Mouse (Mus musculus) cortical plate, adult 2 months (tissue): ENCODE measurements around the gene Pou5f1. TPM values are rescaled to one million over a fixed set of nuclear protein-coding genes. Genes with fewer than 3 reads are reported as not detected.
A peak's percentile ranks its signal among the peaks of the same experiment; 100 is the strongest.

Experiments used
- H3K27ac ChIP-seq: fragments of 200-500 bp; 2 replicates; pipeline ENCODE4 v1.5.1; 2012; ENCODE audit warnings: low read length, control low read depth, inconsistent platforms; ENCODE audit not compliant: insufficient read depth
- H3K4me1 ChIP-seq: fragments of 200-500 bp; 2 replicates; pipeline ENCODE4 v1.6.1; 2011; ENCODE audit warnings: low read length; ENCODE audit not compliant: control insufficient read depth, insufficient read depth
- H3K4me3 ChIP-seq: fragments of 200-500 bp; 2 replicates; pipeline ENCODE4 v1.5.1; 2011; ENCODE audit warnings: mild to moderate bottlenecking, low read length, control low read depth; ENCODE audit not compliant: insufficient read depth
- CTCF ChIP-seq: fragments of 200-500 bp; IDR thresholded peaks from 2 replicates; pipeline ENCODE4 v1.5.1; 2011; ENCODE audit warnings: mild to moderate bottlenecking, control low read depth, low read length; ENCODE audit not compliant: insufficient read depth; ENCODE audit errors: extremely low read depth
- POLR2A ChIP-seq: fragments of 200-500 bp; IDR thresholded peaks from 2 replicates; pipeline ENCODE4 v1.6.1; 2011; ENCODE audit warnings: mild to moderate bottlenecking, low read length, control low read depth; ENCODE audit not compliant: insufficient read depth; ENCODE audit errors: extremely low read depth
- polyA plus RNA-seq: library from polyadenylated mRNA; depleted of rRNA; stranded (reverse); fragments of >200 nt; gene quantifications from 2 replicates; pipeline ENCODE4 v1.2.3, GENCODE M21; 2012

Gene Pou5f1
- polyA plus RNA-seq, 1 experiment = not detected

DNA sequence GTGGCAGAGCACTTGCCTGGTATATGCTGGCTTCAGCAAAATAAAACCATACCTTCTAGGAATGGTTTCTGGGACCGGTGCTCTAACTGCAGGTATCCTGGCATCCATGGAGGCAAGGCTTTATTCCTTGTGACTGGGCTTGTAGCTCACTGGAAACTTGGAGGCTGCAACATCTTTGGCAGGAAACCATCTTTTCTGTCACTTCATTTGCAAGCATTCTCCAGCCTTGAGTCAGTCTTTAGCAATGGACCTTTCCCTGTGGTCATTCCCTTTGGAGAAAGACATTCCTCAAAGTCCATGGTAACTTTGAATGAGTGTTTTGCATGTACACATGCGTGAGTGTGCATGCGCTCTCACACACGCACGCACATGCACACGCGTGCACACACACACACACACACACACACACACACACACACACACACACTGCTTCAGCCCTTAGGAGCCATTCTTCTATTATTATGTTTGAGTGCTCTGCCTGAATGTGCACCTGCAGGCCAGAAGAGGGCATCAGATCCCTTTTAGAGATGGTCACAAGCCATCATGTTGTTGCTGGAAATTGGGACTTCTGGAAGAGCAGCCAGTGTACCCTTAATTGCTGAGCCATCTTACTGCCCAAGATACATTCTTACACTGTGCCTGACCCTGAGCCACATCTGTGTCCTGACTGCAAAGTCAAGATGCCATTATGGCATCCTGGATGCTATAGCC is 7.3 kb downstream of the Pou5f1 start:
- Histone ChIP-seq H3K4me1 (no peaks in the 10 kb centered on the region), H3K4me3 (no peak overlapping the region), H3K27ac (no peak overlapping the region)
- no peak for TF ChIP-seq POLR2A
- TF ChIP-seq CTCF = peak; percentile 68

DNA sequence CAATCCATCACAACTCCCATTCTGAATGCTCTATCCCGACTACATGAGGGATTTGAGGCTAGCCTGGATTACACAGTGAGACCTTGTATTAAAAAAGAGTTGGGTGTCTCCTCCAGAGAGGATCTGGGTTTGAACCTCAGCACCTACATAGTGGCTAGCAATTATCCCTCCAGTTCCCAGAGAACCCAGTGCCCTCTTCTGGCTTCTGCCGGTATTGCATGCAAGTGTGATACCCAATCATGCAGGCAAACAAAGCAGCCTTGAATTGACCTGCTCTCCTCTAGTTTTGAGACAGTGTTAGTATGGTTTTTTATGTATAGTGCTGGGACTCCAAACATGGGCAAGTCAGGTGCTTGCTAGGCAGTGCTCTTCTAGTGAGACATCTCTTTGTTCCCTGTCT is 8.1 kb downstream of the Pou5f1 start:
- no peak overlapping the region for H3K4me3 ChIP-seq
- no peaks in the 10 kb centered on the region for H3K4me1 ChIP-seq
- TF ChIP-seq POLR2A (no peak), CTCF (peak; percentile 49)
- no peak overlapping the region for H3K27ac ChIP-seq

DNA sequence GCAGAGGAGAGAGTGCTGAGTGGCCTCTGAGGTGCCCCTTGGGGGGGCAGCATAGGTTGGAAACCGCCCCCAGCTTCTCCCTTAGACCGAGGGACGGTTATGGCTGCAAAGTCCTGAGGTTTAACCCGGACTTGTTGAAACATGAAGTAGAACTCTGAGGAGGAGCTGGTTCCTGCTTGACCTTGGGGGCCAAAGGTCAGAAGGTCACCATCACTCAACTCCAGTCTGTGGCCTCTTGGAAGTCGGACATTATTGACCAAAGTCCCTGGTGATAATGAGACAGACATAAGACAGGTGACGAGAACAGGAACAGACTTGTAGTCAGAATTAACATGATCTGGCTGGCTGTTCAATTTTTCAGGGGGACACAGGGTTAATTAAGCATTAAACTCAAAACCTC is 8.9 kb downstream of the Pou5f1 start:
- Histone ChIP-seq H3K4me3 (no peak overlapping the region), H3K4me1 (no peaks in the 10 kb centered on the region), H3K27ac (no peak overlapping the region)
- no peak for TF ChIP-seq CTCF
- TF ChIP-seq POLR2A = no peak

DNA sequence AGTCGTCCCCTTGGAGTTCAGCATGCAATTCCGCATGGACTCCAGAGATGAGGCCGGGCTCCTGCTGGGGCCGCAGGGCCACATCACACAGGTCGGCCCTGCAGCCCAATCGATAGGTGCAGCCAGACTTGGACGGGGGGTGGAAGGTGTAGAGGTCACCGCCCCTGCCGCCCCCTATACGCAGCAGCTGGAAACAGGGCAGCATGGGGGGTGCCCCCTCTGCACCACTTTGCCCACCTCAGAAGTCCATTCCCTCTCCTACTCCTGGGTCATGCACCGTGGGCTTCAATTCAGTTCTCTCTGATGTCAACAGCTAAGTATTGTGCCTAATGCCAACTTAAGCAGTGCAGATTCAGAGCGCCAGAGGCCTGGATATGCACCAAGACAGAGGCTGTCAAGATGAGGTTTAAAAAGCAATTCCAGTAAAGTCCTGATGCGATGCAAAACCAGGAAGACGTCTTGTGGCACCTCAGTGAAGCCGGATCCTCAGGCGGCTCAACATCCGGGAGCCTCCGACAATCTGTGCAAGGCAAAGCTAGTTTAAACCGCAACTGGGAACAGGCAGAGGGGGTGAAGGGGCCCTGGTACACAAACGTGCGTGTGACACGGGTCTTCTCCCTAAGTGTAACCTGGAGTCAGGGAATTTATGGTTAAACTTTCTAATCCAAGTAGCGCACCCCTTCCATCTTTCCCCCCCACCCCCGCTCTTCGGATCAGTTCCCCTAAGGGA is 10.3 kb downstream of the Pou5f1 start:
- Histone ChIP-seq H3K4me3 (peak overlapping the region; percentile 52), H3K27ac (no peak overlapping the region), H3K4me1 (no peaks in the 10 kb centered on the region)
- TF ChIP-seq CTCF = no peak
- TF ChIP-seq POLR2A = no peak

DNA sequence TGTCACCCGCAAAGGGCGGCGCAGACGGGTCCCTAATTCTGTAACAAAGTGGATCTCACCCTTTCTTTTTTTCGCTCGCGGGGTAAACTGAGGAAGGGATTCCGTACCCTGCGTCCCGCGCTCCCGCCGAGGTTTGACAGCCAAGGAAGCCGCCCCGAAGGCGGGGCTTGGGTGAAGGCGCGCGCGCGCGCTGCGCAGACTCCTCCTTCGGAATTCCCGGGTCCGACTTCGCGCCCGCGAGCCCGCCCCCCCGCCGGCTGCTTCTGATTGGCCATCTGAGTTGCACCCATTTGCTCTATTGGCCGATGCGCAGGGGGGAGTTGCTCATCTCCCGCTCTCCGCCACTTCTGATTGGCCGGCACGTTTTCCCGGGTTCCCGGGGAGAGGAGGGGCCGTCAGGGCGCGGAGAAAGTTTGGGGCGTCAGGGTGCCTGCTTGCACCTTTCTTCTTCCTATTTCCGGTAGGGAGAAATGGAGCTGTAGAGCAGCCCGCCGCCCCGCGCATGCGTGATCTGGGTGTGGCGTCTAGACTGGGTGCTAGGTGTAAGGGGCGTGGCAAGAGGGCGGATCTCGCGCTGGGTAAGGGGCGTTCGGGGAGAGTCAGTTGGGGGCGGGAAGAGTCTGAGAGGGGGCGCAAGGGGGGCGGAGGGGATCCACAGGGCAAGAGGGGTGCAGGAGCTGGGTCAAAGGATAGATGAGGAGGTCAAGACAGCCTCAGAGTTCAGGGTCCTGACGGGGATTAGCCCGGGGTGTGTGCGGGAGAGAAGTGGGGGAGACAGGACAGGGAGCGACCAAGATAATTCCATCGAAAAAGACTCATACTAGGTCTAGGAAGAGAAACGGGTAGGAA is 11.1 kb downstream of the Pou5f1 start, which contains the start of the genes Tcf19 and Cchcr1:
TSS of gene Tcf19 (minus strand) at position 173 of the 849 bp plus-strand sequence.
TSS of gene Cchcr1 (plus strand) at position 449 of the 849 bp plus-strand sequence.
- Histone ChIP-seq H3K4me1 (no peaks in the 10 kb centered on the region), H3K27ac (no peak within 1 kb of the TSS), H3K4me3 (peak within 1 kb of the TSS; percentile 52)
- no peak for TF ChIP-seq CTCF
- no peak for TF ChIP-seq POLR2A

DNA sequence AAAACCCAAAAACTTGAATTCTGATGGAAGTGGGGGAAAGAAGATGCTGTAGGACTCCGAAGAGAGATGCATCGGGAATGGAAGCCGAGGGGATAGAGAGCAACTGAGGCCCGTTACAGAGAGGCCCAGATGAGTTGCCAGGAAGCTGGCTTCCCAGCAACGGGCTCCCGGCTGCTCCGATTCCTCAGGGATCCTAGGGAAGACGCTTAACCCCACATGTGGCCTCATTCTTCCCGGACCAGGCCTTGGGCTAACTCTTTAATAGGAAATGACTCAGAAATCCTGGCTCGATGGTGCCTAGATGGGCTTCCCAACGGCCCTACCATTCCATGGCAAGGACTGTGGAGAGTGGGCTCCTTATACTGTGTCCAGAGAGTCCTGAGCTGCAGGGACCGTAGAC is 11.7 kb downstream of the Pou5f1 start:
- Histone ChIP-seq H3K4me3 (peak overlapping the region; percentile 52; the same call in 1 of the 2 replicates), H3K4me1 (no peaks in the 10 kb centered on the region), H3K27ac (no peak overlapping the region)
- TF ChIP-seq CTCF (no peak), POLR2A (no peak)

DNA sequence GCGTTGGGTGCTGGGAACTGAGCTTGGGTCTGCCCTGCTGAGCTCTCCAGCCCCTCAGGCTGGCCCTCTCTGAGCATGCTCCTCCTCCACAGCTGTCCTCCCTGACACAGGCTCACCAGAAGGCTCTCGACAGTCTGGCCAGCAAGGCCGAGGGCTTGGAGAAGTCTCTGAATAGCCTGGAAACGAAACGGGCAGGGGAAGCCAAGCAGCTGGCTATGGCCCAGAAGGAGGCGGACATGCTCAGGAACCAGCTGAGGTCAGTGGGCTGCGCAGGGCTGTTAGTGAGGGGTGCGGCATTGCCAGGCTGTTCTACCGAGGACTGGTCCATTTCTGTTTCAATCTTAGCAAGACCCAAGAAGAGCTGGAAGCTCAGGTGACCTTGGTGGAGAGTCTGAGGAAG is 18.5 kb downstream of the Pou5f1 start:
- TF ChIP-seq CTCF (no peak), POLR2A (no peak)
- no peak overlapping the region for H3K27ac ChIP-seq
- no peaks in the 10 kb centered on the region for H3K4me1 ChIP-seq
- no peak overlapping the region for H3K4me3 ChIP-seq

DNA sequence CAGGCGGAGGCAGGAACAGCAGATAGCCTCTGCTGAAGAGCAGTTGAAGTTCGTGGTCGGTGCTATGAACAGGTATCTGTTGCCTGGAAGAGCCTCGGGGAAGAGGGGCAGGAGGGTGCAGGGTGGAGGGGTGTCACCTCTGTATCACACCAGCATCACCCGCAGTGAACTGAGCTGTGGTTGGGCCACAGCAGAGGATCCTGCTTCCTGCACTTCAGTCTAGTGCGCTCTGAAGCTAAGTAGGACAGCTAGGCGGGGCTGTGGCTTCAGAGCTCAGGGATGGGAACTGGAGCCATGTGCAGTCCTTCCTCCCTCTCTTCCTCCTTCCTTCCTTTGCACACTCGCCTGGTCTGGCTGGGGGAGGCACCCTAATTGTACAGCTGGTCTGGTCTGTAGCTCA is 20.8 kb downstream of the Pou5f1 start:
- H3K27ac ChIP-seq = no peak overlapping the region
- no peaks in the 10 kb centered on the region for H3K4me1 ChIP-seq
- no peak overlapping the region for H3K4me3 ChIP-seq
- TF ChIP-seq POLR2A = no peak
- no peak for TF ChIP-seq CTCF

DNA sequence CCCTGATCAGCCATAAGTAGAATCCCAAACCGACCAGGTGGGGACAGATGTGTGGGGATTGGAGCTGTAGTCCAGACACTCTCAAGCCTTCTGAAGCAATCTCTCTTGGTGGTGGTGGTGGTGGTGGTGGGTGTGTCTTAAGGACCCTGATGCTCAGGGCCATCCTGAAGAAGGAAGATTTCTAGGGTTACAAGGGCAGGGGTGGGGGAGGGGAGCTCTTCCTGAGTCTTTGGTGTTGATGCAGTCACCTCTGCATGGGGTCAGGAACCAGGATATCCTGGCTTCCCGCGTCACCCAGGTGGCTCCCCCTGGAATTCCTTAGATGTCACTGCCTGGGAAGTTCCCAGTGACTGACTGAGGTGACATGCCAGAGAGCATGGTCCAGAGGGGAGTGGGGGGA is 26.5 kb downstream of the Pou5f1 start:
- H3K27ac ChIP-seq = no peak overlapping the region
- TF ChIP-seq CTCF (no peak), POLR2A (no peak)
- no peak overlapping the region for H3K4me3 ChIP-seq

More for the DNA sequence above, 26.5 kb downstream of the Pou5f1 start:
- H3K4me1 ChIP-seq = 0 out of 2 replicates have a peak, but pooled peaks cover 1% of the 10 kb centered on the region
